Mouse (Mus musculus) kidney, postnatal 10 days (tissue): Measurements from ENCODE around the gene Gda.

Source experiments
- DNase-seq: peaks from one replicate; pipeline ENCODE4 v3.0.0; 2021; ENCODE audit warnings: mixed read lengths

The Gda gene

GRCm38 (mm10) chr19:21441787-21442186, 31.5 kb downstream of the Gda start:
- DNase-seq, result no peak

DNA sequence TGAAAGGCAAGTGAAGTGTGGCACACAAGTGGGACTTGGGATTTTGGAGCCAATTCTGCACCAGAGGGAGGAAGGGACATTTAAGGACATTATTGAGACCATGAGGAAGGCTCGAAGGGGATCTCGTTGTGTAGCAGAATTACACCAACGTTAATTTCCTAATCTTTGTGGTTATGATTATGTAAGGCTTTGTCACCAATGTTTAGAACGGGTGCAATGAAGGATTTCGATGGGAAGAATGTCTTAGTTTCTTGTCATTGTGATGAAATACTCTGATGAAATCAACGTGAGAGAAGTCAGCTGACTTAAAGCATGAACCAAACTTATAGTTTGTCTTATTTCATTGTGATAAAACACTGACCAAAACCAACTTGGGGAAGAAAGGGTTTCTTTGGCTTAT, 32.4 kb downstream of the Gda start:
- DNase-seq, result no peak

- DNase-seq, result no peak
Measured at GRCm38 (mm10) chr19:21439141-21439737, 34.0 kb downstream of the Gda start.

GRCm38 (mm10) chr19:21436566-21436965, 36.7 kb downstream of the Gda start:
- DNase-seq, result no peak

GRCm38 (mm10) chr19:21433348-21433747, 39.9 kb downstream of the Gda start:
- DNase-seq, result no peak

DNA sequence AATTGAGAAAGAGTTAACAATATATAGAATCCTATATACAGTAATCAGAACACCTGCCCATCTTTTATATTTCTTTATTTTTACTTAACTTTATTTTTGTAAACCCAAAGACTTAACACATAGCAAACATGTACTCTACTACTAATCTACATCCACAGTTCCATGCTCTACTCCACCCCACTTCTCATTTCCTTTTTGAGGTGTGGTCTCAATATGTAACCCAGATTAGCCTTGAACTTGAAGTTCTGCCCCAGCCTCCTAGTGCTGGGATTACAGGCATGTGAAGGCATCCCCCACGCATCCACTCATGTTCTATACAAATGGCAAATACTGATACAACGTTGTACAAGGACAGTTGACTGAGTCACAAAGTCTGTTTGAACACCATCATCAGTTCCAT, 40.4 kb downstream of the Gda start:
- DNase-seq, result no peak

DNA sequence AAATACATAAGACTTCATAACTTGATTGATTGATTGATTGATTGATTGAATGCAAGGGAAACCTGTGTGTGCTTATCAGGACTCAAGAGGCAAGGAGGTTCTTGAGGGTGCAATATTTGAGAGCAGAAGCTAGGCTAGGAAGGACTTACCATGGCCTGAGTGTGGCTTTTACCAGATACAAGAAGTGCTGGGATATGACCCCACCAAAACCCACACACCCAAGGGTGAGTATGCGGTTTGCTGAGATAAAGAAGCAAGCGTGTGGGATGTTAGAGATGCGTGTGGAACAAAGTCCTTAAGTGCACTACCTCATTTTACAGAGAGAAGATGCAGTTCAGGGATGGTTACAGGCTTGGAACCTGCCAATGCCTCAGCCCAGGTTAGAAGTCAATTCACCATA, 41.0 kb downstream of the Gda start:
- DNase-seq, result no peak

- no peak for DNase-seq
Measured at GRCm38 (mm10) chr19:21425391-21425790, 47.9 kb downstream of the Gda start.

DNA sequence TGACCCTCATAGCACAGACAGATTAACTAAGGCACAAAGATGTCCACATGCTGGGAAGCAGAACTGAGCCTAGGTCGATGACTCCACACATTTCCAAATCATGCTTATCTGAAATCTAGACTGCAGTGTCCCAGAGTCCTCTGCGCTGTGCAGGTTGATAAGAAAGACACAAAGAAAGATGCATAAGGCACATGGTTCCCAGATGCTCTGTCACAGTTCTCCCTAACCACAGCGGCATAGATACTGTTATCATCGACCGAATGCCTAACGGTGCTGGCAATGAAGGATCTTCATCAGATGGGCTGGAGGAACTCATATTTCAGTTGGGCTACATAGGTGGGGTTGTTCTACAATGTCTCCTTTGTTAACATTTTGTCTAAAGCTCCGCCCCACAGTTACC, 49.5 kb downstream of the Gda start:
- no peak for DNase-seq

DNA sequence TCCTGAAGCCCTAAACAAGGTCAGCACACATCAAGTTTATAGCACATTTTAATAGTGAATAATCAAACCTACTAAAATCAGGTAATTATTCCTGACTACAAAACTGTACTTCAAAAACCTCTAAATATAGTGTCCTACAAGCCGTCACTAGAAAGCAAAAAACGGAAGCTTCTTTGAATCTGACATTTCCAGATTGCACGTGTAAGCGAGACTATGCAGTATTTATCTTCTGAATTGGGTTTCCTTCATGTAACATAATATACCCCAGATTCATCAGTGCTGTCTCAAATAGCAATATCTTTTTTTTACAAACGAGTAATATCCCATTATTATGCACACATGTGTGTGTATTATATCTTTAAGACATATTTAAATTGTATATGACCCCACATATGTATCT, 54.8 kb downstream of the Gda start:
- DNase-seq, result no peak

DNA sequence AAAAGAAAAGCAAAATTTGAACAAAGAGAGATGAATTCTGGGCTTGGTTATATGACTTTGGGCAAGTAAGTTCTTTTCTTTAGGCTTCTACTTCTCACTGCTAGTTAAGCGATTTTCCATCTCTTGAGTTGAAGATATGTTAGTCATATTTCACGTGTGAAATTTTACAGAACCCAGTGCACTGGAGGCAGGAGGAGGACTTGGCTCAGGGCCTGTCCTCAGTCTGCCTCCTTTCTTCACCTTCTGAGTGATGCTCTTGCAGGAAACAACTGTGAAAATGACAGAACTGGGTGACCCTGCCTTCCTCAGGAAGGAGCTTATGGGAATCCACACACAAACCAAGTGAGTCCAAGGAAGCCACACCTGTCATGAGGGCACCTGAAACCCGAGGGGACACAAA, 57.9 kb downstream of the Gda start:
- DNase-seq, result no peak

- no peak for DNase-seq
Measured at GRCm38 (mm10) chr19:21409178-21409577, 64.1 kb downstream of the Gda start.

DNA sequence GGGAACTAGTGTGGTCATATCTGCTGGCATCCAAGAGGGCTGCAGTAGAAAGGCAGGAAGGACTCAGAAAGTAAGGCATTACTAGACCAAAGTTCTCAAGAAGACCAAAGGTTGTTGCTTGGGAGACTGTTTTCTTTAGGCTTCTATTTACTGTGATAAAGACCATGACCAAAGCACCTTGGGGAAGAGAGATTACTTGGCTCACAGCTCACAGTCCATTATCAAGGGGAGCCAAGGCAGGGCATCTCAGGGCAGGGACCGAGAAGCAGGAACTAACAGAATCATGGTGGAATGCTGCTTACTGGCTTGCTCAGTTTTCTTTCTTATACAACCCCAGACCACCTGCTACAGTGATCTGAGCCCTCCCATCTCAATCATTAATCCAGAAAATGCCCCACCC, 65.9 kb downstream of the Gda start:
- no peak for DNase-seq

GRCm38 (mm10) chr19:21397994-21398393, 75.3 kb downstream of the Gda start:
- DNase-seq, result no peak

DNA sequence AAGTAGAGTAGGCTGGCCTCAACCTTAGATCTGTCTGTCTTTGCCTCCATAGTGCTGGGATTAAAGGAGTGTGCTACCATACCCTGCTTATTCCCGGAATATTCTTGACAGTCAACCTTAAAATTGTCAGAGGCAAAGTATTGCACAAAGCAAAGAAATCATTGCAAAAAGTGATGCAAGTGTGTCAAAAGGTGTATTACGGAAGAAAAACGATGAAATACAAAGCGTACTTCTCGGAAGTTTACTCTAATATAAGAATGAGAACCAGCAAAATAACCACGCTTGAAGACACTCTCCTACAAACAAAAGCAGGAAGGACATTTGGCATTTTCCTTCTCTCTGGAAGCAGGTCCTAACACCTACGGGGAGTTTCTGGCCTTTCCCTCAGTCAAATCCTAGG, 76.9 kb downstream of the Gda start:
- no peak for DNase-seq

DNA sequence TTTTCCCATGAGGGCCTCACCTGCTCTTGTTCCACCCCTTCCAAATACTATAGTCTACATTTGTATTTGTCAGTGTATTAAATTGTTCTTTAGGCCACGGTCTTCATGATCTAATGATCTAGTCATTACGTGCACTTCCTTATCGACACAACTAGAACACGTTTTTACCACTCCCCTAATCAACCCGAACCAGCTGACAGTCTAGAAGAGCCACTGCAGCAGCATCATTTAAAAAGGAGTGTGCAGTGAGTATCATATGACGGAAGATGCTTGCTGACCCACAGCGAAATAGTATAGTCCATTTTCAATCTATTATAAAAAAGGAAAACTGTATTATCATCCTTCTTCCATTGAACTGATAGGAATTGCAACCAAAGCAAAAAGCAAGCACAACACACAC, 82.3 kb downstream of the Gda start:
- DNase-seq, result no peak

GRCm38 (mm10) chr19:21386842-21387241, 86.4 kb downstream of the Gda start:
- no peak for DNase-seq

DNA sequence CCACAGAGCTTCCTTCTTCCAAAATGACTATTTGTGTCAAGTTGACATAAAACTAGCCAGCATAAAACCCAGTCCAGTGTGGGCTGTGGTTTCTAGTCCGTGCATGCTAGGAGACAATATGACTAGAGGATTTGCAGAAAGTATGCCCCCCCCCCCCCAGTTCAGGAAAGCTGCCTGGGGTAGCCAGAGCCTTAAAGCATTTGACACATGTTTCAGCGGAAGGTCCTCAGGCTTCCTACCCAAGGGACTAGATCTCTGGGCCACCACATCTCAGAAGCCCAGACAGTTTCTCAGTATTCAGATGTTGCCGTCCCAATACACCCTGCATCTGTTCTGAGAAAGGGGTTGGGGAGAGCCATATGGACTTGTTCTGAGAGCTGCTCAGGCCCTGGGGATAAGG, 89.0 kb downstream of the Gda start:
- DNase-seq, result no peak

- no peak for DNase-seq
Measured at GRCm38 (mm10) chr19:21383491-21384226, 89.6 kb downstream of the Gda start.

DNA sequence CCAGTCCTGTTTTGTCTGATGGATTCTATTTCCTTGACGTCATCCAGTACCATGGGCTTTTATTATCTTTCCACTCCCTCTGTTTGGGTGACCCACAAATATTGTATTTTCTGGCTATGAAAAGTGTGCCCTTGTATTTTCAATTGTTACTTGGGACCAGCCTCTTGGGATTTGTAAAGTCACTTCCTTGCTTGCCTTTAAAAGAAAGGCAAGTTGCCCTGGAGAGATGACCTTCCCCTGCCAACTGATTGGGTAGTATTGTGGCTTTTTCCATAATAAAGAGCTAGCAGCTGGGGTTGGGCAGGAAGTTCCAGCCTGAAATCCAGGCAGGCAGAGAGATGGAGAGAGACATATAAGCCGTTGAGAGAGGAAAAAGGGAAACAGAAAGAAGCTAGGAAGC, 91.5 kb downstream of the Gda start:
- DNase-seq, result no peak

GRCm38 (mm10) chr19:21379195-21379594, 94.0 kb downstream of the Gda start:
- DNase-seq, result no peak

DNA sequence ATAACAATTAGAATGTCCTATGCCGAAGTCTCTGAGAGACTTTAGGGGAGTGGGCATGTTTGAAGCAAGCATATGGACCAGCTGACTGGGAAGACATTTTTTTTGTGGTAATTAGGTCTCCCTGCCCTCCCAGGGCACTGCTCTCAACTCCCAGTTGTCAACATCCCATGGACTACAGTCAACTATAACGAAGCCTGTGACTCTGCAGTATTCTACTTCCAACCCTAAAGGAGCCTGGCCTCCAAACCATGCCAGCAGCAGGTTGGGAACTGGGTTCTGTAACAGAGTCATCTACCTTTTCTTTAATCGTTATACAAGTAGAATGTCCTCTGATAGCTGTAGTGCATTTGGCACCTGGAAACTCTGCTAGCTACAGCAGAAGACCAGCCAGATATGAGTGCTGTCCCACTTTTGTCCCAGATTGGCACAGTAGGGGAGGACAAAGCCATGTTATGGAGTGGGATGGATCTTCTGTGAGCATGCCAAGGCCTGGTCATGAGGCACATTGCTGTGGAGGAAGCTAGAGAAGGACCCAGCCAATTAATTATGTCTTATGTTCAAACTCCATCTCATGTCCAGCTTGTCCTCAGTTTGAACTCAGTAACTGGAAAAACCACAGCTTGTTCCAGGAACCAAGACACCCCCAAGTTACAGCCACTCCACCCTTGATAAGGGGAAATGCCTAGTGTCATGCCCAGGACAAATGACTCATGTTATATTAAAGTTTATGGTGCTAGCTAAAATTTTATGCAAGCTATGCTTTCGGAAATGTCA, 96.6 kb downstream of the Gda start:
- no peak for DNase-seq

GRCm38 (mm10) chr19:21373073-21373755, 100.0 kb downstream of the Gda start:
- peak; percentile 52 for DNase-seq
